Mouse (Mus musculus): ENCODE results near the gene Tmem145. TPM values are rescaled to one million over a fixed set of nuclear protein-coding genes. Genes with fewer than 3 reads are reported as not detected.
A peak's percentile ranks its signal among the peaks of the same experiment; 100 is the strongest.

The Tmem145 gene
- polyA plus RNA-seq, 1 experiment from 2014 or later = 0.09 TPM

DNA sequence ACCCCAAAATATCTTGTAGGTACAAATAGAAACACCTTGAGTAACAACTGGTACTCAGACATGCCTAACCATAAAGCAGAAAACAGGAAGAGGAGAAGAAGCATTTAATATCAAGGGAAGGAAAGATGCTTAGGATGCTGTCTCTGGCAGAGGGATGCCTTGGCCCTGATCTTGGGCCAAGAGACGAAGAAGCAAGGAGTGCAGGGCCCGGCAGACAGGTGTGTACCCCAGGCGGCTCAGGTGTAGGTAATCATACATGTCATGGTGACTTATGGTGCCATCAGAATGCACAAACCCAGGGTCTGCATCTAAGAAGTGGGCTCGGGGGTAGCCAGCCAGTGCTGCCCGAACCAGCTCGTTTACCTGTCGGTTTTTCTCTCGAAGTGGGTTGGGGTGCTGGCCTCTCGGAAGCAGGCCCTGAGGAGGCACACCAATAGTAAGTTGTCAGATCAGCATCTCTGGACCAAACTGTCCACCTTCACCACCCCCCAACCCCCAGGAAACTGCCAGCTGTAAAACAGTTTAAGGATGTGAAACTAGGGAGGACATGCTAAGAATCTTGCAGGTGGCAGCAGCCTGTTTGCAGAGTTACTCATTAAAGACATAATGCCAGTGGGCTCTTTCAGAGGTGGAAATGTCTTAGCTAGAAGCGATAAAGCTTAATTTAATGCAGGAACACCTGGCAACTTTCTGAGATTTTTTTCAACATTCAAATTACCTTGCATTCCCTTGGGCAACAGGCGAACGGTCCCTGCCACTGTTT is 10.8 kb upstream of the Tmem145 start:
- ATAC-seq (ENCODE audit: insufficient read depth) = no peak
- Histone ChIP-seq H3K9ac (no peak overlapping the region), H3K4me1 (replicated peaks) (peaks cover 34% of the 10 kb centered on the region), H3K36me3 (replicated peaks) (peaks cover 41% of the 10 kb centered on the region), H3K4me3 (replicated peaks) (no peak overlapping the region), H3K9me3 (replicated peaks) (no peaks in the 10 kb centered on the region), H3K4me2 (no peak overlapping the region), H3K27me3 (no peaks in the 10 kb centered on the region), H3K27ac (replicated peaks) (no peak overlapping the region)
- WGBS (ENCODE audit: insufficient replicate concordance) = 78% methylated on average over 12 of the region's 12 CpGs

DNA sequence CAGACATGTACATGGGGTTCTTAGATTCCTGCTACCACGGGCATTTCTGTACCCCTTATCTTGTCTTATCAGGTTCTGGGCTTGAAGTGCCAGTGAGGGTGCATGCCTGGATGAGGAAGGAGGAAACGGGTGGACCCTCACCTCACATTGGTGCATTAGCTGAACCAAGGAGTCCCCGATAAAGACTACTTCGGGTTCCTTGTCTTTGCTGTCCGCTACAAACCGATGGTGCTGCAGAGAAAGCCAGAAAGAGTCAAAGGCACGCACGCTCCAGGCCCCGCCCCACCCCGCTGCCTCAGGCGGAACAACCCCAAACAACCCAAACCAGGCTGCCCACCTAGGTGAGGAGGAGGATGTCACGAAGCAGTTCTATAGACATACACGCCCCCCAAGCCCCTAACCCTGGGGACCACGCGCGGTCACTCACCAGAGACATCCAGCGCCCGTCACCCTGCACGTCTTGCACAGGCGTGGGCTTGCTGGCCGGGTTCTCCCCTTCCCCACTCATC is 8.9 kb upstream of the Tmem145 start:
- Histone ChIP-seq H3K4me3 (replicated peaks) (peak overlapping the region; percentile 70), H3K27me3 (0 out of 2 replicates have a peak, but pooled peaks cover 3% of the 10 kb centered on the region), H3K9me3 (replicated peaks) (no peaks in the 10 kb centered on the region), H3K9ac (peak overlapping the region; percentile 64), H3K27ac (replicated peaks) (peak overlapping the region; percentile 79), H3K4me2 (peak overlapping the region; percentile 98), H3K36me3 (replicated peaks) (peaks cover 23% of the 10 kb centered on the region), H3K4me1 (replicated peaks) (peaks cover 30% of the 10 kb centered on the region)
- 2% methylated on average over 21 of the region's 21 CpGs for WGBS (ENCODE audit: insufficient replicate concordance)
- ATAC-seq (ENCODE audit: insufficient read depth) = peak; percentile 19

DNA sequence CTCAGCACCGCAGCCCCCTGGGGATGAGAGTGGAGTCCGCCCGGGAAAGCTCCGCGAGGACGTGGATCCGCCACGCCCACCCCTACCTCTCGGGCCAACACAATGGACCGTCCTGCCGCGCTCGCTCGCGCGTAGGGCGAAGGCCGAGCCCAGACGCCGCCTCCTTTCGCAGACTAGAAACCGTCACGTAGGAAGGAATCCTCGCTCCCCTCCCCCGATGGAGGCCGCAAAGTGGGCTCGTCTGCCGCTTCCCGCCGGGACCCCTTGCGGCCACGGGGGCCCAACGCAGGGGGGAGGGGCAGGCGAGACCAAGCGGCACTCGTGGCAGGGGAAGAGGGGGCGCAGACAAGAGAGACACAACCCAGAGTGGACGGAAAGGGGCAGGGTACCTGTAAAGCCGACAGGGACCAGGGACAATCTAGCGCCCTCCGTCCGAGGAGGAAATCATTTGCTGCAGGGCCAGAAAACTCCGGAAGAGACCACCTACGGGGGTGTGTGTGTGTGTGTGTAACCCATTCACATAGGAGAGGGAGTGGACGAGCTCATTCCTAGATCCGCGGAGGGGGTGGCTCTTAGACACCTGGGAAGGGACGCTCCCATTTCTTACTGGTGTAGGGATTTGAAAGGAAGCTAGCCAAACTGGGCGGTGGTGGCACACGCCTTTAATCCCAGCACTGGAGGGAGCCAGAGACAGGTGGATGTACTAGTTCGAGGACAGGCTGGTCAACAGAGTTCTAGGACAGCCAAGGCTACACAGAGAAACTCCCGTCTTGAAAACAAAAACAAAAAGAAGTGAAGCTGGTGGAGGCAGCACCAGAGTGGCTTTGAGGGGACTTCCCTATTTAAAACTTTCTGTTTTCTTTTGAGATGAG is 8.2 kb upstream of the Tmem145 start, which contains the start of gene Pafah1b3:
Gene Pafah1b3 (minus strand): TSS at position 533 of the 872 bp plus-strand sequence.
- H3K9ac ChIP-seq = peak within 1 kb of the TSS; percentile 64
- H3K27me3 ChIP-seq = peaks cover 5% of the 10 kb centered on the region
- H3K36me3 ChIP-seq (replicated peaks) = peaks cover 16% of the 10 kb centered on the region
- H3K4me3 ChIP-seq (replicated peaks) = peak within 1 kb of the TSS; percentile 70
- H3K4me1 ChIP-seq (replicated peaks) = peaks cover 30% of the 10 kb centered on the region
- WGBS (ENCODE audit: insufficient replicate concordance) = under 1% methylated on average over 52 of the region's 52 CpGs
- no peaks in the 10 kb centered on the region for H3K9me3 ChIP-seq (replicated peaks)
- peak within 1 kb of the TSS; percentile 79 for H3K27ac ChIP-seq (replicated peaks)
- peak; percentile 82 for ATAC-seq (ENCODE audit: insufficient read depth)
- H3K4me2 ChIP-seq = peak within 1 kb of the TSS; percentile 98

DNA sequence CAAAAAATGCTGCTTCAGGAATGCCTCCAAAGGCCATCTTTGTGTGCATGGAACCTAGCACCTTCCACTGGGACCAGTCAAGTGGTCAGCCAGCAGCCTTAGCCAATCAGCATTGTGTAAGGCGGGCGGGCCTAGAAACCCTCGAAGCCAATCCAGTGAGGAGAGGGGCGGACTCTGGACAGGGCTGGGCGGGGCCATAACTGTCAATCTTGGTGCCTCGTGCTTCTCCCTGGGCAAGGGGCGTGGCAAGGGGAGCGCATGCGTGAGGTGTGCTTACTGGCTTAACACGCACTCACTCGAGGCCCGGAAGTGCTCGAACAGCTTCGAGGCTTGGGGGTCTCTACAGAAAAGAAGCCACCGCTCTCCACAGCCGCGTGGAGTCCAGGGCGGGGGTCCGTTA is 4.8 kb upstream of the Tmem145 start, which contains the start of gene Prr19:
Gene Prr19 (plus strand): TSS at position 349 of the 400 bp plus-strand sequence.
- Histone ChIP-seq H3K36me3 (replicated peaks) (no peaks in the 10 kb centered on the region), H3K27me3 (peaks cover 33% of the 10 kb centered on the region), H3K4me2 (no peak within 1 kb of the TSS), H3K4me3 (replicated peaks) (no peak within 1 kb of the TSS), H3K4me1 (replicated peaks) (peaks cover 32% of the 10 kb centered on the region), H3K27ac (replicated peaks) (no peak within 1 kb of the TSS), H3K9me3 (replicated peaks) (no peaks in the 10 kb centered on the region), H3K9ac (no peak within 1 kb of the TSS)
- 55% methylated on average over 19 of the region's 19 CpGs for WGBS (ENCODE audit: insufficient replicate concordance)
- 0 out of 2 replicates have a peak, but pooled peaks have one; percentile 31 for ATAC-seq (ENCODE audit: insufficient read depth)

DNA sequence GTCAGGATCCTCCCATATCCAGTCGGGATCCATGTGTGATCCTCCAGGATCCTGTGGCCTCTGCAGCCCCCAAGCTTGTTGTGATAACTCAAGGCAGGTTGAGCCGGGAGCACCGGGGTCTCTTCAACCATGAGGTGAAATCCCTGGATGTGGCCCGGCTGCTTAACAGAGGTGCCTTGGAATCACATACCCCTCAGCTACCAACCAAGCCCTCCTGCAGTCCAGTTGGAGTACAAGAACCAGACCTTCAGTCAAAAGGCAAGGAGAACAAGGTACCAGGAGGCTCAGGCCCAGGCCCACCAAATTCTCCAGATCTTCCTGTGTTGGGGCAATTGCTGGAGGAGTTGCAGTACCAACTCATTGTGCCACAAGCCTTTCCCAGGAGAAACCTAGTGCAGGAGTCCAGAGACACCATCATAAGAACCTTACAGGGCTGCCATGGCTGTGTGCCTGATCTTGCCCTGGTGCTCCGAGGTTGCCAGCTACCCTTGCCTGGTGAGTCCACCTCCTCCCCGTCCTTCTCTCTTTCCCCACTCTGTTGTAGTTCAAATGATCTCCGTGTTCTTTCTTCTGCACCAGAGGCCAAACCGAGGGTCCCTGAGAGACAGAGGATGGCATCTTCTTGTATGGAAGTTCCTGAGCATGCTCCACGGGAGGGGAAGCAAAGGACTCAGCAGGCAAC is 2.8 kb upstream of the Tmem145 start:
- ATAC-seq (ENCODE audit: insufficient read depth) = no peak
- no peak overlapping the region for H3K9ac ChIP-seq
- no peaks in the 10 kb centered on the region for H3K36me3 ChIP-seq (replicated peaks)
- H3K27ac ChIP-seq (replicated peaks) = no peak overlapping the region
- H3K4me1 ChIP-seq (replicated peaks) = peaks cover 14% of the 10 kb centered on the region
- H3K9me3 ChIP-seq (replicated peaks) = no peaks in the 10 kb centered on the region
- no peak overlapping the region for H3K4me3 ChIP-seq (replicated peaks)
- WGBS (ENCODE audit: insufficient replicate concordance) = 49% methylated on average over 9 of the region's 9 CpGs
- H3K27me3 ChIP-seq = peaks cover 54% of the 10 kb centered on the region
- H3K4me2 ChIP-seq = no peak overlapping the region

DNA sequence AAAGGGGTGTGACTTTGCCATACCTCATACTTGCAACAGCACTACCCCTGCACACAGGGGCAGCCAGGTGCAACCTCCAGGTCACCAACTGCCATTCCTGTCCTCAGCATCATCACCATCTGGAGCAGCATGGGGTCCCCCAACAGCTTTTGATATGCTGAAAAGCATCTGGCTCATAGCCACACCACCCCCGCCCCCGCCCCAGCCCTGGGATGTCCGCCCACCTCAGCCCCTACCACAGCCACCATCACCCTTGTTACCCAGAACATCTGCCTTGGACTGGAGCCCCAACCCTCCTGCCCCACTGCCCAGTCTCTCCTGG is 2.3 kb upstream of the Tmem145 start:
- peaks cover 59% of the 10 kb centered on the region for H3K27me3 ChIP-seq
- H3K9ac ChIP-seq = no peak overlapping the region
- H3K4me1 ChIP-seq (replicated peaks) = 0 out of 2 replicates have a peak, but pooled peaks cover 12% of the 10 kb centered on the region
- H3K4me3 ChIP-seq (replicated peaks) = no peak overlapping the region
- no peaks in the 10 kb centered on the region for H3K9me3 ChIP-seq (replicated peaks)
- WGBS (ENCODE audit: insufficient replicate concordance) = 52% methylated on average over 3 of the region's 3 CpGs
- H3K36me3 ChIP-seq (replicated peaks) = no peaks in the 10 kb centered on the region
- ATAC-seq (ENCODE audit: insufficient read depth) = no peak
- H3K27ac ChIP-seq (replicated peaks) = no peak overlapping the region
- H3K4me2 ChIP-seq = no peak overlapping the region

DNA sequence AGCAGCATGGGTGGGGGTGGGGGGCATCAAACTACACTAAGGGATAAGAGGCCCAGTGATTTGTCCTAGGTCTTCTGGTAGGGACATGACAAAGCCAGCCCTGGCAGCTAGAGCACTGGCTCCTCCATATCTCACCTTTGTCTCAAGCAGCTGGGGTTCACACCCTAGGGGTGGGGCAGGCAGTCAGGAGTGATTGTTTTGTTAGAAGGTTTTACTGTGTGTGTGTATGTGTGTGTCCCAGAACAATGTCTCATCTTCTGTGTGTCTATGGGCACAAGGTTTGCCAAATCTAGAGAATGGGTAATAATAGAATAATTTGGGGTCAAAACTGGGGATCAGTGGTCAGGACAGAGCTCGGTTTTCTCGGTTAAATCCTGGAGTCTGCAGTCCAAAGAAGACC is 425 bp upstream of the Tmem145 start:
- ATAC-seq (ENCODE audit: insufficient read depth) = no peak

DNA sequence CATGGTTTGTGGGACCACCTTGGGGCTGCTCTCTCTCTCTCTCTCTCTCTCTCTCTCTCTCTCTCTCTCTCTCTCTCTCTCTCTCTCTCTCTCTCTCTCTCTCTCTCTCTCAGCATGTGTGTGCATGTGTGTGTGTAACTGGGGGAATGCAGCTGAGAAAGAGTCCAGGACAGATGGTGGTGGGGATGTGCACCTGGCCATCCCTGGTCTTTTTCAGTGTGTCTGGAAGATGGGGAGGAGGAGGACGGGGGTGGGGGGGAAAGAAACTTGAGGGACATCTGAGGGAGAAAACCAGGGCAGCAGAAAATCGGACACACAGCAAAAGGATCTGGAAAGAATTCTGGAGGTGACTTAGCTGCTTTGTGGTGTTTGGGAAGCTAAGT is 699 bp downstream of the Tmem145 start:
- 33% methylated on average over 2 of the region's 2 CpGs for WGBS (ENCODE audit: insufficient replicate concordance)
- Histone ChIP-seq H3K9ac (no peak overlapping the region), H3K27me3 (peaks cover 82% of the 10 kb centered on the region), H3K9me3 (replicated peaks) (no peaks in the 10 kb centered on the region), H3K4me2 (no peak overlapping the region), H3K4me1 (replicated peaks) (0 out of 2 replicates have a peak, but pooled peaks cover 6% of the 10 kb centered on the region), H3K27ac (replicated peaks) (no peak overlapping the region), H3K4me3 (replicated peaks) (no peak overlapping the region), H3K36me3 (replicated peaks) (no peaks in the 10 kb centered on the region)
- ATAC-seq (ENCODE audit: insufficient read depth) = no peak

More for the DNA sequence above, 425 bp upstream of the Tmem145 start:
- peak overlapping the region; percentile 66 for H3K4me2 ChIP-seq
- no peaks in the 10 kb centered on the region for H3K9me3 ChIP-seq (replicated peaks)
- H3K9ac ChIP-seq = no peak overlapping the region
- H3K36me3 ChIP-seq (replicated peaks) = no peaks in the 10 kb centered on the region
- H3K4me3 ChIP-seq (replicated peaks) = peak overlapping the region; percentile 44; the same call in 1 of the 2 replicates
- 1% methylated on average over 2 of the region's 2 CpGs for WGBS (ENCODE audit: insufficient replicate concordance)
- H3K27me3 ChIP-seq = peaks cover 76% of the 10 kb centered on the region
- H3K4me1 ChIP-seq (replicated peaks) = 0 out of 2 replicates have a peak, but pooled peaks cover 12% of the 10 kb centered on the region
- no peak overlapping the region for H3K27ac ChIP-seq (replicated peaks)

DNA sequence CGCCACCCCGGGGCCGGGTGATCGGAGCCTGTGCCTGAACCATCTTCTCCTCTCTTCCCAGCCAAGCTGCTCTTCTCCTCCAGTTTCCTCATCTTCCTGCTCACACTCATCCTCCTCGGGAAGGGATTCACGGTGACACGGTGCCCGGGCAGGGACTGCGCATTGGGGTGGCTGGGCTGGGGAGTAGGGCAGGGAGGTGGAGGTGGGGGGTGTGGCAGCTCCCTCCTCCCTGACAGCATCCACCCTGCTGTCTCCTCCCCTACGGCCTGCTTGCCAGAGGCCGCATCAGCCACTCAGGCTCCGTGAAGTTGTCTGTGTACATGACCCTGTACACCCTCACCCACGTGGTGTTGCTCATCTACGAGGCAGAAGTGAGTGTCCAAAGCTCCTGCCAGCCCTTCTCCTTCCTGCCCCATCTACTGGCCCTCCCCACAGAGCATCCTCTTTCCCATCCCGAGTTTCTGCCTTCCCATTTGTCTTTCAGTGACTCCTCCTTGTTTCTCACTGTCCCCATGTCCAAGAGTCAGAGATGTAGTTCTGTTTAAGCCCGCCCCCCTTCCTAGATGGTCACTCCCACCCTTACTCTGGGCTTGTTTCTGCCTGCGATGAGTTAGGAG is 2.9 kb downstream of the Tmem145 start:
- Histone ChIP-seq H3K27me3 (peaks cover 91% of the 10 kb centered on the region), H3K36me3 (replicated peaks) (no peaks in the 10 kb centered on the region), H3K9me3 (replicated peaks) (no peaks in the 10 kb centered on the region), H3K4me3 (replicated peaks) (no peak overlapping the region), H3K4me2 (no peak overlapping the region), H3K4me1 (replicated peaks) (0 out of 2 replicates have a peak, but pooled peaks cover 6% of the 10 kb centered on the region), H3K27ac (replicated peaks) (no peak overlapping the region), H3K9ac (no peak overlapping the region)
- no peak for ATAC-seq (ENCODE audit: insufficient read depth)
- WGBS (ENCODE audit: insufficient replicate concordance) = 41% methylated on average over 17 of the region's 17 CpGs

DNA sequence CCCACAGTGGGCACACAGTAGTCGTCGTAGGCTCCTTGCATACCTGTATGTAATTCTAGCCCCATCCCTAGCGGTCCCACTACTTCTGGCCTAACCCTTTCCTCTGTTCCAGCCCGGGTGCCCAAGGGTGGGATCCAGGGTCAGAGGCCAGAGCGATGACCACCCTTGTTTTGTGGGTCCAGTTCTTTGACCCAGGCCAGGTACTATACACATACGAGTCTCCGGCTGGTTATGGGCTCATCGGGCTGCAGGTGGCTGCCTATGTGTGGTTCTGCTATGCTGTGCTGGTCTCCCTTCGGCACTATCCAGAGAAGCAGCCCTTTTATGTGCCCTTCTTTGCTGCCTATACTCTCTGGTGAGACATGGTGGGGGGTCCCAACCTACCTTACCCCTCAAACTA is 3.5 kb downstream of the Tmem145 start:
- Histone ChIP-seq H3K4me2 (no peak overlapping the region), H3K27ac (replicated peaks) (no peak overlapping the region), H3K9me3 (replicated peaks) (no peaks in the 10 kb centered on the region), H3K9ac (no peak overlapping the region), H3K36me3 (replicated peaks) (no peaks in the 10 kb centered on the region), H3K4me1 (replicated peaks) (0 out of 2 replicates have a peak, but pooled peaks cover 6% of the 10 kb centered on the region), H3K27me3 (peaks cover 91% of the 10 kb centered on the region), H3K4me3 (replicated peaks) (no peak overlapping the region)
- no peak for ATAC-seq (ENCODE audit: insufficient read depth)
- 72% methylated on average over 9 of the region's 9 CpGs for WGBS (ENCODE audit: insufficient replicate concordance)

All from liver, embryonic 15.5 days (tissue).